8 mouse cellular contexts compared by ENCODE assay signal in the genomic region with DNA sequence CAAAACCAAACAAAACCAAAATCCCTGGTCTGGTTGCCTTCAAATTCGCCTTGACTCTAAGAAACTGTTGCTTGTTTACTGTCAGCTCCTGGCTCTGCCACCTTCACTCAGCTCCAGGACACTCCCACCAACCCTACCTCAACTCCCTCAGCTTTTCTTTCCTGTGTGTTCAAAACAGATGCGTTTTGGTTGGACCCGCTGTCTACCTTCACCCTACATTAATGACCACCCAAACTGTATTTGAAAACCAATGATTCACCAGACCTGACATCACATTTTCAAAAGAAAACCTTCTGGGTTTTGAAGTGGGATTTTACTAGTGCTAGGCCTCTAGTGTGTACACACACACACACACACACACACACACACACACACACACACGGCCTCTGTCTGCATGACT. TPM values are rescaled to one million over a fixed set of nuclear protein-coding genes. Genes with fewer than 3 reads are reported as not detected.
DNase-seq lines count a peak whose midpoint lies in the region; ATAC-seq and TF ChIP-seq lines count a peak whose summit lies in the region.

No protein-coding gene starts in this region.

- no peak for TF ChIP-seq CTCF in CH12.LX (conservative IDR thresholded peaks at IDR 0.05 in 1 of 2, IDR thresholded peaks at IDR 0.05 in 1 of 2; ENCODE audit: low read depth in 2 of 2, low read length in 2 of 2)

- ATAC-seq in heart, embryonic 12.5 days (ENCODE audit: insufficient number of reproducible peaks, low FRiP score) = no peak
- no peak for ATAC-seq in forebrain, embryonic 12.5 days (ENCODE audit: low FRiP score)
- ATAC-seq in liver, embryonic 15.5 days (ENCODE audit: insufficient read depth) = no peak

- TF ChIP-seq POLR2A in CH12.LX (IDR thresholded peaks at IDR 0.05; ENCODE audit: low read depth, low read length) = 0 out of 2 replicates have a peak, but pooled peaks have one; percentile 1

- peak overlapping the region; percentile 98 for H3K4me3 ChIP-seq in heart, embryonic 12.5 days
- H3K4me3 ChIP-seq in CH12.LX (replicated peaks in 1 of 3; ENCODE audit: low read depth in 2 of 3, low read length in 2 of 3, poor library complexity in 1 of 3) = peak overlapping the region; percentile 72 to 91 (median 87)
- peak overlapping the region; percentile 100 for H3K4me3 ChIP-seq in forebrain, embryonic 12.5 days (replicated peaks)
- peak overlapping the region; percentile 84 for H3K4me3 ChIP-seq in liver, embryonic 15.5 days (replicated peaks)

- no peak for TF ChIP-seq EP300 in CH12.LX (IDR thresholded peaks at IDR 0.05; ENCODE audit: low read length)

- dilution Hi-C loops in CH12.LX (cut with MboI; ENCODE audit: extremely low pct_ligation_motif_present, extremely low pct_unique_long_range_greater_than_20kb, low sequenced_read_pairs) = no loop called here

- peaks cover 23% of the 10 kb centered on the region for H3K36me3 ChIP-seq in heart, embryonic 12.5 days
- peaks cover 15 to 30% of the 10 kb centered on the region in 2 experiments for H3K36me3 ChIP-seq in CH12.LX (replicated peaks in 1 of 2; ENCODE audit: control insufficient read depth in 1 of 2, insufficient read depth in 1 of 2, low read length in 1 of 2)
- peaks cover 17% of the 10 kb centered on the region for H3K36me3 ChIP-seq in forebrain, embryonic 12.5 days (replicated peaks)
- H3K36me3 ChIP-seq in liver, embryonic 15.5 days (replicated peaks) = peaks cover 38% of the 10 kb centered on the region

- no peaks in the 10 kb centered on the region for H3K9me3 ChIP-seq in heart, embryonic 12.5 days (replicated peaks)
- H3K9me3 ChIP-seq in CH12.LX (replicated peaks; ENCODE audit: low read length) = no peaks in the 10 kb centered on the region
- H3K9me3 ChIP-seq in forebrain, embryonic 12.5 days = no peaks in the 10 kb centered on the region
- no peaks in the 10 kb centered on the region for H3K9me3 ChIP-seq in liver, embryonic 15.5 days (replicated peaks)

- WGBS in heart, embryonic 12.5 days = 10% methylated on average over 4 of the region's 4 CpGs
- 23% methylated on average over 4 of the region's 4 CpGs for WGBS in forebrain, embryonic 12.5 days
- WGBS in liver, embryonic 15.5 days (ENCODE audit: insufficient replicate concordance) = 9% methylated on average over 4 of the region's 4 CpGs

- H3K27me3 ChIP-seq in heart, embryonic 12.5 days (replicated peaks) = no peaks in the 10 kb centered on the region
- no peaks in the 10 kb centered on the region for H3K27me3 ChIP-seq in CH12.LX (replicated peaks)
- no peaks in the 10 kb centered on the region for H3K27me3 ChIP-seq in forebrain, embryonic 12.5 days
- no peaks in the 10 kb centered on the region for H3K27me3 ChIP-seq in liver, embryonic 15.5 days

- peaks cover 21% of the 10 kb centered on the region for H3K4me1 ChIP-seq in heart, embryonic 12.5 days (replicated peaks)
- peaks cover 2 to 23% of the 10 kb centered on the region in 2 experiments; a peak in 3 of 4 replicates for H3K4me1 ChIP-seq in CH12.LX (ENCODE audit: control insufficient read depth in 1 of 2, insufficient read depth in 2 of 2)
- H3K4me1 ChIP-seq in forebrain, embryonic 12.5 days = peaks cover 24% of the 10 kb centered on the region
- H3K4me1 ChIP-seq in liver, embryonic 15.5 days (replicated peaks) = peaks cover 55% of the 10 kb centered on the region

- H3K4me2 ChIP-seq in heart, embryonic 12.5 days = peak overlapping the region; percentile 92
- H3K4me2 ChIP-seq in CH12.LX (ENCODE audit: insufficient read depth, low read depth, poor library complexity, severe bottlenecking) = peak overlapping the region; percentile 94
- H3K4me2 ChIP-seq in forebrain, embryonic 12.5 days = peak overlapping the region; percentile 91
- H3K4me2 ChIP-seq in liver, embryonic 15.5 days = peak overlapping the region; percentile 91

- H3K27ac ChIP-seq in heart, embryonic 12.5 days (ENCODE audit: poor library complexity, severe bottlenecking) = peak overlapping the region; percentile 98
- H3K27ac ChIP-seq in CH12.LX (ENCODE audit: insufficient read depth, low read depth) = no peak overlapping the region
- no peak overlapping the region for H3K27ac ChIP-seq in forebrain, embryonic 12.5 days
- H3K27ac ChIP-seq in liver, embryonic 15.5 days (replicated peaks) = peak overlapping the region; percentile 99

- H3K79me2 ChIP-seq in CH12.LX (replicated peaks; ENCODE audit: control insufficient read depth, extremely low read depth, insufficient read depth, poor library complexity, severe bottlenecking) = peaks cover 44% of the 10 kb centered on the region

- peak overlapping the region; percentile 98 for H3K9ac ChIP-seq in heart, embryonic 12.5 days
- H3K9ac ChIP-seq in CH12.LX (ENCODE audit: insufficient read depth, low read depth) = peak overlapping the region; percentile 91
- peak overlapping the region; percentile 99 for H3K9ac ChIP-seq in forebrain, embryonic 12.5 days
- H3K9ac ChIP-seq in liver, embryonic 15.5 days = peak overlapping the region; percentile 100

- in situ Hi-C loops in CH12.LX (cut with MboI; ENCODE audit: low pct_ligation_motif_present, low pct_unique_long_range_greater_than_20kb, low sequenced_read_pairs) = no loop called here

- no peak for DNase-seq in heart, postnatal 4 days
- no peak for DNase-seq in CH12.LX (ENCODE audit: extremely low read depth)
- DNase-seq in adrenal gland, postnatal 10 days = no peak
- DNase-seq in c-Kit-positive CD71-positive TER-119-positive erythroid progenitor cells, embryonic 14.5 days (ENCODE audit: low spot score) = no peak
- no peak for DNase-seq in layer of hippocampus, postnatal 36 days

- TF ChIP-seq RAD21 in CH12.LX (IDR thresholded peaks at IDR 0.05; ENCODE audit: low read depth, low read length) = no peak

TF ChIP-seq in CH12.LX, 34 proteins besides CTCF, POLR2A, EP300 and RAD21:
- TF ChIP-seq HCFC1 (IDR thresholded peaks at IDR 0.05; ENCODE audit: low read depth, low read length) = no peak
- 0 out of 2 replicates have a peak, but pooled peaks have one; percentile 38 for TF ChIP-seq SIN3A (IDR thresholded peaks at IDR 0.05; ENCODE audit: low read length)
TF ChIP-seq in CH12.LX: peak in this region for 1.

RNA-seq across cellular contexts. Expression of gene Wdr26, which starts 1.7 kb away (rescaled TPM):
- 35.2 and 37.9 TPM in 2 replicates for polyA plus RNA-seq in heart, embryonic 12.5 days (2016; fragmentation: Nextera tagmentation; extraction: Ambion mirVana)
- 100 to 1,000 TPM; 137 to 138 TPM for total RNA-seq in heart, postnatal 4 days (2021)
- total RNA-seq in CH12.LX (2012; rRNA removed) (32.4 and 32.9 TPM in 2 replicates), CH12.LX (2014; rRNA removed) (34.2 and 38.7 TPM in 2 replicates)
- 50.8 and 65.0 TPM in 2 replicates for polyA plus RNA-seq in CH12.LX (2012; ENCODE audit: insufficient read length, low read depth)
- 46.7 and 48.8 TPM in 2 replicates for polyA plus RNA-seq in forebrain, embryonic 12.5 days (2016; fragmentation: Nextera tagmentation; extraction: Ambion mirVana)
- 40.8 and 45.0 TPM in 2 replicates for polyA plus RNA-seq in liver, embryonic 15.5 days (2015; fragmentation: Nextera tagmentation; extraction: Ambion mirVana)
- total RNA-seq in adrenal gland, postnatal 10 days (2021) = 100 to 1,000 TPM; 126 to 138 TPM
- 100 to 1,000 TPM; 119 to 122 TPM for total RNA-seq in layer of hippocampus, postnatal 36 days (2021)

Comparison
In these comparisons a context has a peak if more than half of its experiments do, and no peak if none do; other contexts are left out.
1. H3K27ac ChIP-seq: peak in heart, embryonic 12.5 days (single experiment) and liver, embryonic 15.5 days (single experiment); none in CH12.LX (single experiment) and forebrain, embryonic 12.5 days (single experiment).
2. Peak in every context shown above with its lines, with median percentiles within 50 percentile points of each other: H3K4me2 ChIP-seq, H3K4me3 ChIP-seq and H3K9ac ChIP-seq.